Mouse (Mus musculus): ENCODE measurements at regions not wholly inside any gene's neighbourhood (a gene's known extent, or its start where the extent isn't known, plus 50 kb on each side); places are given as distances from the start of the nearest gene placed in this dataset.
"Not testable (repeated sequence)": the region's sequence is repeated elsewhere in the genome, so short reads cannot be mapped to it uniquely, and the experiment has no call there.

DNA sequence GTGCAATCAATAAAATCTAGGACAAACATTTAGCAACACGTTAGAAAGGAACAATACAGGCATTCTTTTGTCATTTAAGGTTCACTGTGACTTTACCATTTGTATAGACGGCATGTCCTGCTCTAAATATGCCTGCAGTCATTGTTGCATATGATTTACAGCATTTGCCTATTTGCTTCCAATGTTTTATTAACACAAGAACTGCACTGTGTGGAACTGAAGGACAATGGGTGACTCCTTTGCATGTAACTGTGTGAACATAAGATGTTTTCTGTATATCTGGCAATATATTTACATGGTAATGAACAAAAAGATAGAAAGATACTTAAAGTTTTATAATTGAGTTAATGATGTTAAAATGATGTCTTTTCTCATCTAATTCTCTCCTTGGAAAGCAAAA, 57.1 kb downstream of the Pou4f1 start:
- DNase-seq = no peak

DNA sequence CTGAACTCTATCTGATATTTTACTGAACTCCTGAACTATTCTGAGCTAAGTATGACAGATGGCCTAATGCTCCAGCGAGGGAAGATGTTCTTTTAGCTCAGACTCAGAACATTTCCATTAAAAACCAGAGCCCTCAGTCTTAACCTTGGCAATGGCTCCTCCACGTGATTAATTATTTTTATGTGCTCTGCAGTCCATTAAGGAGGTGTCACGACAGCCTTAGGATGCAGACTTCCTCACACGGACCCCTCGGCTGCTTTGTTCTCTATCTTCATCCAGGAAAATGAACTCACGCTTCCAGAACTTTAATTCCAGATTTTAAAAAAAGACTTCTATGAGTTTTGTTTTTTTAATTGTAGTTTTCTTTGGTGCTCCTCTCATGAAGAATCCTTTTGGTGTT, 57.5 kb downstream of the Pou4f1 start:
- no peak for DNase-seq

DNA sequence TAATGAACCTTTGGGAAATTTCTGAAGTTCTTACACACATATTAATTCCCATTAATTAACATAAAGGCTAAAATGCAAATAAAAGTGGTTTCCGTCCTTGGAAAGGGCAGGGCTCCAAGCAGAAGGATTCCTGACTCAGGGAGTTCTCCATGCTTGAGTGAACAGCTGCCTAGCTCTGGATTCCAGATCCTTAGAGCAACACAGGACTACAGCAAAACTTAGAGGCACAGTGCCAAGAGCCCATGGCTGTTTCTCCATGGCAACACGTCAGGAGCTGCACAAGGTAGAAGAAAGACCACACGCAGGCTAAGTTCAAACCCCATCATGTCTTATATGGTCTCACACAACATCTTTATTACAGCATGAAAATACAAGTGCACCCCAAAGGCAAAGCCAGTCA, 61.7 kb downstream of the Pou4f1 start:
- DNase-seq = no peak

- no peak for DNase-seq
Measured at GRCm38 (mm10) chr14:104389297-104390071, 78.3 kb downstream of the Pou4f1 start.

GRCm38 (mm10) chr14:104388879-104389278, 78.9 kb downstream of the Pou4f1 start:
- DNase-seq = no peak

- no peak for DNase-seq
Measured at GRCm38 (mm10) chr14:104380986-104381385, 86.8 kb downstream of the Pou4f1 start.

- no peak for DNase-seq
Measured at GRCm38 (mm10) chr14:104372776-104373175, 95.0 kb downstream of the Pou4f1 start.

- DNase-seq = no peak
Measured at GRCm38 (mm10) chr14:104356636-104357035, 111.2 kb downstream of the Pou4f1 start.

DNA sequence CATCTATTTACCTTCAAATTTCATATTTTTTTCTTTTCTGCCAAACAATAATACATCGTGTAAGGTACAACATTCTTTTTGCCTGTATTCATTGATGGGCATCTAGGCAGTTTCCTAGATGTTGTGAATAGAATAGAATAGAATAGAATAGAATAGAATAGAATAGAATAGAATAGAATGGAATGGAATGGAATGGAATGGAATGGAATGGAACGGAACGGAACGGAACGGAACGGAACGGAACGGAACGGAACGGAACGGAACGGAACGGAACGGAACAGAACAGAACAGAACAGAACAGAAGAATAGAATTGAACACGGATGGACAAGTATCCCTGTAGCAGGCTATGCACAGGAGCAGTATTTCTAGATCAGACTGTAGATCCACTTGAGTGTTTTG, 131.0 kb downstream of the Pou4f1 start:
- DNase-seq = not testable (repeated sequence)

DNA sequence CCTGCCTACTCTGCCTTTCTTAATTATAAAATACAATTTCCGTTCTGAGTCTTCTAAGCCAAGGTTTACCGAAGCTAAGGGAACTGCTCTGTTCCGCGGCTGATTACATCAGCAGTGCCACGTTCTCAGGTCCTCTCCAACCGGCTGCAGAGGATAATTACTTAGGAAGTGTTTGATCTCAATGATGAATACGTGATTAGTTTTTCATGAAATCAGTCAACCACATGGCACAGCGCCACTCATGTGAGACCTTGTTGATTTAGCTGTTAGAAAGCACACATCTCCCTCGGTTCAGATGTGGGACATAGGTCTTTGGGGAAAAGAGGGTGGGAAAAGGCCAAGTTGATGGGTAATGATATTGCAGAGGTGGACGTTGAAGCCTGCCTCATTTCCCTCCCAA, 141.7 kb downstream of the Pou4f1 start:
- DNase-seq = no peak

DNA sequence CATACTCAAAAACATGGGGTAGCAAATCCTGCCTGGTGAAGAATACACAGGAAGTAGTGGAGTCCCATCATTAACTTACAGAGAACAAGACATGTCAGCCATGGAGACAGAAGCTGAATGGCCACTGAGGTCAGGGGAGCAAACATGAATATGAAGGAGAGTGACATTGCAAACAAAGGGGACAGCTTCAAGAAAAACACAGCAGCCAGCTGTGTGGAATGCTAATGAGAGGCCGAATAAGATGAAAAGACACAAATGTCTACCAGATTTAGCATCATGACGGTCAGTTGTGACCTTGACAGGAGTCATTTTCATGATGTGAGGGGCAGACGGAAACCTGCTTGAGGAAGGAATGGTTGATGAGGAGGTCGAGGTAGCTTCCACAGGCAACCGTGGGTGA, 167.7 kb downstream of the Pou4f1 start:
- no peak for DNase-seq

DNA sequence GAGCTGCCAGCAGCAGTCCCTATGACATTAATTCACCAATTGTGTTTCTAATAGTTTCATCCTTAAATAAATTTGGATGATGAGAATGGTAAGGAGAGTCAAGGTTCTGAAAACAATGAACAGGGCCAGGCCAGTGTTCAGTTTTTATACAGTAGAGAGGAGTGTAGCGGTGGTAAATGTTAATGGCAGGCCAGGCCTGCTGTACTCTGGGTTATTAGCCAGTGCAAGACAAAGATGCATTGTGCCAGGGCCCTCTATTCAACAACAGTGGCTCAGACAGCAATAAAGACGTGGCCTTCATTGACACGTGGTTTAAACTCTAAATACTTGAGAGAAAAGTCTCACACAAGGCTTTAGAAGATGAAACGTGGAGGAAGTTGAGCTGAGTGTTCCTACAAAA, 169.5 kb downstream of the Pou4f1 start:
- DNase-seq = no peak

DNA sequence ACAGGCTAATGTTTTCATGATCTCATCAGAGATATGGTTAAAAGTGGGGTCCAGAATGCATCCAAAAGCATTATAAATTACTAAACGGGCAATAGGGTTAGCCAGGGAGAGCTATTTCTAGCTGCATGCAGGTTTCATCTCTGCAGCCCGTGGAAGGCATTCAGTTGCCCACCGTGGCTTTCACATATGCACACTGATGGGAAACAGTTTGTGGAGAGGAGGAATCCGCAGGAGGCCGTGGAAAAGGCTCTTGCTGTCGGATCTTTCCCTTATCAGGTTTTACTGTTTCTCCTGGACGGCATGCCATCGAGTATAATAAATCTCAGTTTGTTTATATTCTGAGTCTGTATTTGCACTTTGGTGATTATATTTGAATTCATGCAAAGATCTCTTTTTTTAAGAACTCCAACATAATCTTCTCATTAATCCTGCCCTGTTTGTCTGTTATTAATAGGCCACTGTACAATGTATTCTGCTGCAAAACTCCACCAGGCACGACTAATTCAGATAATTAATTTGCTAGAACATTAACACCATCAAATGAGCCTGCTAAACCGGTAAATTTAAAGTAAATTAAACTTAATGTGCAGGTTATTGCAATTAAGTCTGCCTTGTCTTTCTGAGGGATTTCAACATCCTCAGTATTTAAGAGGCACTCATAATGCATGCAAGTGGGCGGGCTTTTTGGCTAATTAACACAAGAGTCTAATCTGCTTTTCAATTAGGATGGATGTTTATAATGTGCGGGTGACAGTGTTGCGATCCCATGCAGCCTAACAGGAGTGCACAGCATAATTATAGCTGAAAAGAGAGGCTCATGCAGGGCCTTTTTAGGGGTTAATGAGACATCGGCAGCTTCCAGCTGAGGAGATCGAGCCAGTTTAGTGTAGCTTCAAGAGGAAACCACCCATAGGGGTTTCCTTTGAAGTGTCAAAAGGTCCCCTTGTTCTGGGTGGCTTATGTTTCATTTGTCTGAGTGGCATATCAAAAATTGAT, 170.2 kb downstream of the Pou4f1 start:
- DNase-seq = no peak

- no peak for DNase-seq
Measured at GRCm38 (mm10) chr14:104293814-104294213, 174.0 kb downstream of the Pou4f1 start.

DNA sequence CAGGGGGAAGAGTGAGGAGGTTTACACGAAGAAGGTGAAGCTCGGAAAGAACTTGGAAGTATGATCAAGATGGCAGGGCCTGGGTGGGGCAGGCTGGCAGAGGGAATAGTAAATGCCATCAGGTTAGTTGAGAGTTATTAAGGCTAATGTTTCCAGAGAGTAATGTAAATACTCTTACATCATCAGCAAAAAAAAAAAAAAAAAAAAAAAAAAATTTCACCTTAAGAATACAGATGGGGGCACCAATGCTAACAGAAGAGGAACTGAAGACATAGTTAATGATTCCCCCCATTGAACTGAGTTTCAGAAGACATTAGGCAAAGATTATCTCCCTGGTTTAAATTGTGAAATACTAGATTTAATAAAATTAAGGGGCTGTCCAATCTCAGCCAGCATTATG, 174.7 kb downstream of the Pou4f1 start:
- DNase-seq = no peak

GRCm38 (mm10) chr14:104280353-104280752, 187.4 kb downstream of the Pou4f1 start:
- no peak for DNase-seq

- no peak for DNase-seq
Measured at GRCm38 (mm10) chr14:104279890-104280289, 187.9 kb downstream of the Pou4f1 start.

- no peak for DNase-seq
Measured at GRCm38 (mm10) chr14:104274752-104275151, 193.0 kb downstream of the Pou4f1 start.

DNA sequence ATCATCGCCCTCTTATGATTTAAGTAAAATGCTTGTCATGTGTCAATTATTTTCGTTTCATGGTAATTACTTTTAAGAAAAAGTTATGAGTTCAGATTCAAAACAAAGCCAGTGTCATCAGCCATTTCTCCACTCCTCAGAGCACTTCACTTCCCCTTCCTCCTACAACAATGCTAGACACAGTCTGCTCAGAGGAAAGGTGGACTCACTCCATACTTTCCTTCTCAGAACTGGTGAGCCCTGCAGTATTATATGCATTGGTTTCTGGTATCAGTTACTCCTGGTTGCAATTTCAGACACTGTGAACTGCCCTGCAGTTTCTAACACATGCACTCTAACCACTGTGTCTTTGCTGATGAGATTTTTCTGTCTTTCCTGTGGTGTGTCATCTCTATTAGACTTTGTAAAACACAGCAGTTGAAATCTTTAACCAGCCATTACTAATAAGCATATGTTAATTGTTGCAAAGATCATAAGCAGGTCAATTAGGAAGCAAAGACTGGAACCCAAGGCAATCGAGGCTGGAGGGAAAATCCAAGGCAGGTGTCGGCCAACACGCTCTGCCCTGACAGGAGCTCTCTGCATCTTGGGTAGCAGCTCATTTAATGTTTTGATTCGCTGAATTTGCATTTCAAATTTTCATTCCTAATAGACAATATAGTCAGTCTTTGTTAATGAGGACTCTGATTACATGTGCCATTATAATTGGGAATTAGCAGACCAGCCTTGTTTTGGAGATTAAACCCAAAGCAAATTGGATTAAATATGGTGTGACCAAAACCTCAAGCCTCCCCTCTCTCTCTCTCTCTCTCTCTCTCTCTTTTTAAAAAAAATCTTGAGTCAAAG, 202.7 kb downstream of the Pou4f1 start:
- DNase-seq = no peak

- no peak for DNase-seq
Measured at GRCm38 (mm10) chr14:104216965-104217364, 250.8 kb downstream of the Pou4f1 start.

DNA sequence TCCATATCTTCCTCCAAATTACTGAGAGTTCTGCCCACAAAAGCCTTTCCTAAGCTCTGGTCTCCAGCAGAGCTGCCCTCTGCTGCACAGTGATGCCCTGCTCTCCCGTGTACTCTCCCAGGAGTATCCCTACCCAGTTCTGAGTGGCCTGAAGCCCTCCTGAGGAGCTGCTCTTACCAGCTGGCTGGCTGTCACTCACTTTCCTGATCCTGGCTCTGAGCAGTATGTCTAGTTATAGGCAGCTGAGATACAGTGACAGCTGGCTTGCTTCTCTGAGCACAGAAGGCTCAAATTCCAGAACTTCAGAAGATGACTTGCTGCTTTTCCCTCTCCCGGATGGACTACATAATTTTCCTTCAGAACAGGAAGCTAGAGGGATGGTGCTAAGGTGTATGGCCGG, 257.1 kb downstream of the Pou4f1 start:
- no peak for DNase-seq

DNA sequence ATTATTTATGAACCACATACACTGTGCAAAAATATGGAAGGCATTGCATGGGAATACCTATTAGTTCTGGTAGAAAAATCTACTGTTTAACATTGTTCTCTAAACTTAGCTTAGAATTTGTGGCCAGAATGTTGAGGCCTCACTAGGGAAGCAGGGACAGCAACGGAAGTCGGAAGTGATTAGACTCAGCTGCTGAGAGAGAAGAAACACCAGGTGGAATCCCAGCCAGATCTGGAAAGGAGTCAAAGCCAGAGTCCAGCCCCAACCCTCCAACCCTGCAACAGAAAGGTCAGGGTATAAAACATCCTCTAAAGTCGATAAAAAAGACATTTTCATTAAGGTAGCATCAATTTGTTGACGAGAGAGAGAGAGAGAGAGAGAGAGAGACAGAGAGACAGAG, 258.9 kb downstream of the Pou4f1 start:
- DNase-seq = no peak
